16 mouse cellular contexts compared by ENCODE assay signal in the genomic region with DNA sequence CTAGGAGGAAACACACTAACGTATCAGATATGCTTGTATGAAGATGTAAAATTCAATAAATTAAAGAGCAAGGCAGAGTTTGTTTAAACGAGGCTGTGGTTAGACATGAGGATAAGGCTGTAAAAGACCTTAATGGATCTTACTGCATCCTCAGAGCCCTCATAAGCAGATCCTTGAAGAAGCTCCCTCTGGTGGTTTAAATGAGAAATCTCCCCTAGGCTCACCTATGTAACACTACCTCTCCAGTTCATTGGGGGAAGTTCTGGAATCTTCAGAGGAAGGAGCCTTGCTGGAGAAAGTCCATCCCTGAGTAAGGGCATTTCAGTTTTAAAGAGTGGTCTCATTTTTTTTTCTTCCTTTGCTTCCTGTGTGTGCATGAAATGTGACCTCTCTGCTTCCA.
DNase-seq lines count a peak whose midpoint lies in the region; ATAC-seq and TF ChIP-seq lines count a peak whose summit lies in the region.
"Had no signal": no experiment of that assay in that cellular context is flagged by ENCODE, and none has a peak within 500 bp of the region (broad histone marks: within the 10 kb centered on the region; RNA-seq: fewer than 3 reads in every experiment).

No protein-coding gene starts in this region.

- no peak overlapping the region for H3K9ac ChIP-seq in forebrain, embryonic 13.5 days
- no peak overlapping the region for H3K9ac ChIP-seq in forebrain, embryonic 15.5 days (replicated peaks)
- no peak overlapping the region for H3K9ac ChIP-seq in kidney, embryonic 16.5 days (replicated peaks; ENCODE audit: low read length)
- H3K9ac ChIP-seq: heart, embryonic 13.5 days; neural tube, embryonic 12.5 days had no signal

- DNase-seq in kidney, postnatal 4 days = no peak
- peak; percentile 16 for DNase-seq in 416B (ENCODE audit: low read depth)
- DNase-seq in brain, embryonic 14.5 days (ENCODE audit: low read depth) = peak; percentile 31
- no peak for DNase-seq in spleen, adult 12 weeks (ENCODE audit: low spot score)
- DNase-seq: adrenal gland, postnatal 36 days; cerebellum, adult 18-20 months; gastrocnemius, postnatal 10 days; left cerebral cortex, postnatal 4 days; lung, adult 2 months; thymus, postnatal 14 days had no signal

- no peak for TF ChIP-seq POLR2A in brain, embryonic 14.5 days (IDR thresholded peaks at IDR 0.05; ENCODE audit: borderline replicate concordance, extremely low read depth, insufficient read depth, insufficient read length, poor library complexity, severe bottlenecking)

- H3K36me3 ChIP-seq in forebrain, embryonic 13.5 days (ENCODE audit: poor library complexity, severe bottlenecking) = no peaks in the 10 kb centered on the region
- no peaks in the 10 kb centered on the region for H3K36me3 ChIP-seq in forebrain, embryonic 15.5 days
- no peaks in the 10 kb centered on the region for H3K36me3 ChIP-seq in kidney, embryonic 16.5 days (ENCODE audit: insufficient read depth, low read length)
- H3K36me3 ChIP-seq: heart, embryonic 13.5 days; neural tube, embryonic 12.5 days had no signal

- no peak overlapping the region for H3K27ac ChIP-seq in forebrain, embryonic 13.5 days
- no peak overlapping the region for H3K27ac ChIP-seq in forebrain, embryonic 15.5 days (replicated peaks)
- no peak overlapping the region for H3K27ac ChIP-seq in kidney, embryonic 16.5 days (ENCODE audit: low read length)
- H3K27ac ChIP-seq: heart, embryonic 13.5 days; neural tube, embryonic 12.5 days had no signal

- H3K9me3 ChIP-seq in forebrain, embryonic 13.5 days (replicated peaks) = no peaks in the 10 kb centered on the region
- H3K9me3 ChIP-seq in forebrain, embryonic 15.5 days = no peaks in the 10 kb centered on the region
- H3K9me3 ChIP-seq in kidney, embryonic 16.5 days (ENCODE audit: low read length) = no peaks in the 10 kb centered on the region
- H3K9me3 ChIP-seq: heart, embryonic 13.5 days; neural tube, embryonic 12.5 days had no signal

- ATAC-seq in forebrain, embryonic 13.5 days = peak; percentile 58
- ATAC-seq in forebrain, embryonic 15.5 days (replicated peaks) = no peak; the same call in 1 of the 2 replicates
- peak; percentile 42; the same call in 1 of the 2 replicates for ATAC-seq in kidney, embryonic 16.5 days (ENCODE audit: low FRiP score, low TSS enrichment)
- ATAC-seq in inflammation-experienced regulatory T-cells, adult 6 months = no peak

- no peak overlapping the region for H3K4me2 ChIP-seq in forebrain, embryonic 13.5 days
- no peak overlapping the region for H3K4me2 ChIP-seq in forebrain, embryonic 15.5 days (replicated peaks)
- H3K4me2 ChIP-seq in kidney, embryonic 16.5 days (replicated peaks; ENCODE audit: low read depth, low read length) = no peak overlapping the region
- H3K4me2 ChIP-seq: heart, embryonic 13.5 days; neural tube, embryonic 12.5 days had no signal

- TF ChIP-seq CTCF in brain, embryonic 14.5 days (IDR thresholded peaks at IDR 0.05; ENCODE audit: borderline replicate concordance, extremely low read depth, insufficient read depth, insufficient read length) = peak; percentile 25; the same call in 1 of the 2 replicates

- 0 out of 2 replicates have a peak, but pooled peaks cover 3% of the 10 kb centered on the region for H3K4me1 ChIP-seq in forebrain, embryonic 13.5 days
- peaks cover 9% of the 10 kb centered on the region for H3K4me1 ChIP-seq in forebrain, embryonic 15.5 days
- H3K4me1 ChIP-seq in kidney, embryonic 16.5 days (ENCODE audit: insufficient read depth, low read length) = no peaks in the 10 kb centered on the region
- H3K4me1 ChIP-seq: heart, embryonic 13.5 days; neural tube, embryonic 12.5 days had no signal

- H3K27me3 ChIP-seq in forebrain, embryonic 13.5 days = no peaks in the 10 kb centered on the region
- no peaks in the 10 kb centered on the region for H3K27me3 ChIP-seq in forebrain, embryonic 15.5 days
- no peaks in the 10 kb centered on the region for H3K27me3 ChIP-seq in kidney, embryonic 16.5 days (ENCODE audit: insufficient read depth, low read length)
- H3K27me3 ChIP-seq: heart, embryonic 13.5 days; neural tube, embryonic 12.5 days had no signal

- no peak overlapping the region for H3K4me3 ChIP-seq in forebrain, embryonic 13.5 days
- H3K4me3 ChIP-seq in forebrain, embryonic 15.5 days = no peak overlapping the region
- no peak overlapping the region for H3K4me3 ChIP-seq in kidney, embryonic 16.5 days (ENCODE audit: low read length)
- H3K4me3 ChIP-seq: heart, embryonic 13.5 days; neural tube, embryonic 12.5 days had no signal

- WGBS in forebrain, embryonic 13.5 days = 66% methylated on average over 2 of the region's 2 CpGs
- 65% methylated on average over 2 of the region's 2 CpGs for WGBS in forebrain, embryonic 15.5 days
- 55% methylated on average over 2 of the region's 2 CpGs for WGBS in kidney, embryonic 16.5 days

Comparison
In these comparisons a context has a peak if more than half of its experiments do, and no peak if none do; other contexts are left out.
1. ATAC-seq: peak in forebrain, embryonic 13.5 days (single experiment) and kidney, embryonic 16.5 days (single experiment); none in forebrain, embryonic 15.5 days (single experiment) and inflammation-experienced regulatory T-cells, adult 6 months (single experiment).
2. DNase-seq: peak in 416B (single experiment) and brain, embryonic 14.5 days (single experiment); none in kidney, postnatal 4 days (0 of 2) and spleen, adult 12 weeks (single experiment).